Mouse (Mus musculus) gastrocnemius, postnatal 25 days (tissue): ENCODE data around the gene Ror2. TPM values are rescaled to one million over a fixed set of nuclear protein-coding genes. Genes with fewer than 3 reads are reported as not detected.

Experiments
- DNase-seq: peaks from one replicate; pipeline ENCODE4 v3.0.0; 2022
- total RNA-seq, 2 experiments: library from RNA; stranded (reverse); gene quantifications; 1 replicate in 1 of 2; 2 replicates in 1 of 2; pipeline ENCODE4 v1.2.3; 2021

The Ror2 gene
- total RNA-seq, 2 experiments from 2014 or later: 0.83 to 0.90 TPM

GRCm38 (mm10) chr13:53125627-53126026 lies 160.3 kb downstream of the Ror2 start:
- DNase-seq: no peak

DNA sequence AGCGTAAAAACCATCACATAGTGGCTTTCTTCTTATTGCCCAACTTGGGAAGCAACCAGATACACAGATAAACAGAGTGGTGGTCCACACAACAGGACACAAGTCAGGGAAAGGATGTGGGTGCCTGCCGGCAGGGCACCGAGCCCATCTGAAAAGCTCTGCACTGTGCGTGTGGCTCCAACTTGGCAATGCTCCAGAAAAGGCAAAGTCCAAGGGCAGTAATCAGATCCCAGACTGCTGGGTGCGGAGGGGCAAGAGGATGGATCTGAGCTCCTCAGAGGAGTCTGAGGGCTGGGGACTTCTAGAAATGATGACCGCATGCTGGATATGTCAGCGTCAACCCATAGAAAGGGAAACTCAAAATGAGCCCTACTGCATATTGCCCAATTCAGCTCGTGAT lies 163.8 kb downstream of the Ror2 start:
- DNase-seq: no peak

DNA sequence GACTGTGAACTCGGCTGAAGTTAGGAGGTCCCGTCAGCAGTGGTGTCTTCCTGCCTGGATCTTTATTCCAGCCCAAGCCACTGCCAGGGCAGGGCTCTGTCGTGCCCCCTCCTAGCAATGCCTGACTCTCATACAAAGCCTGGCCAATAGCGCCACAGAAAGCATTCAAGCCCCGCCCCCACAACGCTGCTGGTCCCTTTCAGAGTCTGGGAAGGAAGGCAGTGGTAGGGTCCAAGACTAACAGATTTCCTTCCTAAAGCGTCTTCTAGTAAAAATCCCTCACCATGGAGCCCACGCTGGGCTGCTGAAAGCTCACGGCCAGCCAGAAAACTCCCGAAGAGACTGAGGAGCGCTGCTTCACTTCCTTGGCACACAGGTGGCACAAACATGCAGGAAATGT lies 165.0 kb downstream of the Ror2 start:
- no peak for DNase-seq

DNA sequence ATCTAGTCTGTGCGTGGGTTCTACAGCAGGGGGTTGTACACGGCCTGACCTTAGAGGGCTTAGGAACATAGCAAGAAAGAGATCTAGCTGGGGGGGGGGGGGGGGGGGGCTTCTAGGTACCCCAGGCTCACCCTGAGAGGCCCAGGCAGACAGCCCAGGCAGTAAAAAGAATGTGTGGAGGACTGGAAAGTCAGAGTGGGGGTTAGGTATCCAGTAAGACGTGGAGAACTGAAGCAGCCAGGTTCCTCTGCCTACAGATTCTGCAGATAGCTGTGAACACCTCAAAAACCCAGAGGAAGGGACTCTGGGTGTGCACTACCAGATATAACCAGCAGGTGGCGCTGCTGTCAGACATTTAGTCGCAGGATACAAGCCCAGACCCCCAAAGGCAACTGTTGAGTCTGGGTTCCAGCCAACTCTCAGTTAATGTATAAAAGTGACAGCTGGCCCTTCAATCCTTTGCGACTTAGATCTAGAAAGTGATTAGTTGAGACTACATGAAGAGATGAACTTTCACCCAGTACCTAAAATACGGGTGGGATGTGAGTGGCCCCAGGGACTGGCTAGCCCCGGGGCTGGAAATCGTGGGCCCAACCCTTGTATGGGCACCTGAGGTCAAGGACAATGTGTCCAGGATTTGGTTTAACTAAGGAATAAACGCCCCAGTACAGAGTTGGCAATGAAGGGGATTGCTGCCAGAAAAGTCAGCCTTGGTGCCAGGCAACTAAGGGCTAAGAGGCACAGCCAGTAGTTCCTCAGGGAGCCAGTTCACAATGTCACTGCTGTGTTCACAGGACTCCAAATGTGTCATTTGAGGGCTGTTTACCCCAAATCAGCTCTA lies 166.1 kb downstream of the Ror2 start:
- DNase-seq: peak; percentile 32

GRCm38 (mm10) chr13:53118398-53118797 lies 167.5 kb downstream of the Ror2 start:
- DNase-seq: no peak

DNA sequence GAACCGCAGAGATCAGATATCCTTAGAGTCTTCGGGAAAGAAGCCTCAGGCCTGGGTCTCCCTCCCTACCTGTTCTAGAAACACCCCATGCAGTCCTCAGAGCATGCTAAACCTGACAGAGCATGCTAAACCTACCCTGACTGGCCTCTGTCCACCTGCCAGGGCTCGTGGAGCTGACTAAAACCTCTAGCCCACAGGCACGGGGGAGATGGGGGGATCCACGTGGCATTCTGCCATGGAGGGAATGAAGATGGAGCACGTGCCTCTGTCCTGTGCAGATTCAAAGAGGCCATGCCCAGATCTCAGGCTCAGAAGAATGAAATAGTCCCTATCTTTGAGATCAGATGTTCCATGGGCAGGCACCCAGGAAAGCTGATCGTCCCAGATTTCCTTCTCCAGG lies 168.0 kb downstream of the Ror2 start:
- no peak for DNase-seq

DNA sequence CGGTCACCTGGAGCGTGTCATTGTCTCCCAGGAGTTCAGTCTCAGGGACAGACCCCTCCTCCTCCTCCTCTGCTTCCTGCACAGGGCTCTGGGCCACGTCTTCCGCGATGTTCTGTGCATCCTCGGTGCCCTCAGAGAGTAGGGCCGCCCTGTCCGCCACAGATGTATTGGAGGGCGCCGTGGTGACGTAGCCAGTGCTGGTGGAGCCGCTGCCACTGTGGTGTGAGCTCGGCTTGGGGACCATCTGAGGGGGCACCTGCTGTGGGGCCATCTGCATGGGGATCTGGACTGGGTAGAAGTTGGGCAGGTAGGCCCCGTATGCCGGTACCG lies 175.7 kb downstream of the Ror2 start:
- DNase-seq: no peak

GRCm38 (mm10) chr13:53109560-53110248 lies 176.2 kb downstream of the Ror2 start:
- peak; percentile 83 for DNase-seq

GRCm38 (mm10) chr13:53106676-53107075 lies 179.2 kb downstream of the Ror2 start:
- DNase-seq: no peak

- no peak for DNase-seq
Observed at GRCm38 (mm10) chr13:53099771-53100682, 185.9 kb downstream of the Ror2 start.

- peak; percentile 29 for DNase-seq
Observed at GRCm38 (mm10) chr13:53096615-53097014, 189.3 kb downstream of the Ror2 start.

DNA sequence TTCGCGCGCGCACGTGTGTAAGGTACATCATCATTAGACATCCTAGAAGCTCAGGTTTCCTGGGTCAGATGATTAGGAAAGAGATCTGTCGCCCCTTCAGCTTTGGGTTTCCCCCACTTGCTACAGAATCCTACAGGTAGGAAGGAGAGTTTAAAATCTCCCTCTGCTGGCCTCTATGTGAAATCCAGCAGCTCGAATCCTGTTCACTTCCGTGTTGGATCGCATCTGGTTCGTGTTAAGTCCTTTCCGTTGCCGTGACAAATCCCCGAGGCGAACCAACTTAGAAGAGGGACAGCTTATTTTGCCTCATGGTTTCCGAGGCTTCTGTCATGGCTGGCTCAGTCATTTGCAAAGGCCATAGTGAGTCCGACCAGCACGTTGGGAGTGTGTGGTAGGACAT lies 190.7 kb downstream of the Ror2 start:
- no peak for DNase-seq

DNA sequence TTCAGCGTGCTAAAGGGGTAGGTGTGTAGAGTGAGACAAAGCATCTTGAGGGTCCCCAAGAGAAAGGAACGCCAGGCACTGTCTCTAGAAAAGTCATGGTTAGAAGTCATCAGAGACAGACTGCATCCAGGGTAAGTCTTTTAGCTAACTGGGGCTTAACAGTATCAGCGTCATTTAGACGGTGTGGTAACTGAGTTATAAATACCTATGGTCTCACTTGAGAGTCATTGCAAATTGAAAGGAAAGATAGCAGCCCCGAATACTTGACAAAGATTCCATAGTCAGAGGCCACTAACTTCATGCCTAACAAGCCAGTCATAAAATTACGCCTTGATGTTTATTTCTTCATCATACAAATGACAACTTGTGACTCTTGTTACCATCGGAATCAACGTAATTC lies 191.3 kb downstream of the Ror2 start:
- DNase-seq: no peak

GRCm38 (mm10) chr13:53093407-53093806 lies 192.5 kb downstream of the Ror2 start:
- no peak for DNase-seq

GRCm38 (mm10) chr13:53086552-53087282 lies 199.2 kb downstream of the Ror2 start:
- no peak for DNase-seq

DNA sequence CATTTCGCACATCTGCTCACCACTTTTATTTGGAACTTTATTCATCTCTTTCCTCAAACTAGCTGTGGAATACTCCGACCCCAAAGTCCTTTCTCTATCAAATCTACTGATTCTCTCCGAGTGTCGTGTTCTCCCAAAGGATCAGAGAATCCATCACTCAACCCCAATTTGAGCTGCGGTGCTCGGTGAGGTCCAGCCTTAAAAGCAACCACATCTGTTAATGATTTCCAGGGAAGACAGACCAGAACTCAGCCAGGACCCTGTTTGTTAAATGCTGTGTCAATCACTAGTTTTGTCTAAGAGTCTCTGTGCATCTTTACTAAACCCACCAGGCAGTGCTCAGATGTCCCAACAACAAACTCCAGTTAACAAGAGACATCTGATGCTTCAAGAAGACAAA lies 204.1 kb downstream of the Ror2 start:
- DNase-seq: no peak

- no peak for DNase-seq
Observed at GRCm38 (mm10) chr13:53077732-53078345, 208.1 kb downstream of the Ror2 start.

- DNase-seq: no peak
Observed at GRCm38 (mm10) chr13:53075006-53075405, 210.9 kb downstream of the Ror2 start.

DNA sequence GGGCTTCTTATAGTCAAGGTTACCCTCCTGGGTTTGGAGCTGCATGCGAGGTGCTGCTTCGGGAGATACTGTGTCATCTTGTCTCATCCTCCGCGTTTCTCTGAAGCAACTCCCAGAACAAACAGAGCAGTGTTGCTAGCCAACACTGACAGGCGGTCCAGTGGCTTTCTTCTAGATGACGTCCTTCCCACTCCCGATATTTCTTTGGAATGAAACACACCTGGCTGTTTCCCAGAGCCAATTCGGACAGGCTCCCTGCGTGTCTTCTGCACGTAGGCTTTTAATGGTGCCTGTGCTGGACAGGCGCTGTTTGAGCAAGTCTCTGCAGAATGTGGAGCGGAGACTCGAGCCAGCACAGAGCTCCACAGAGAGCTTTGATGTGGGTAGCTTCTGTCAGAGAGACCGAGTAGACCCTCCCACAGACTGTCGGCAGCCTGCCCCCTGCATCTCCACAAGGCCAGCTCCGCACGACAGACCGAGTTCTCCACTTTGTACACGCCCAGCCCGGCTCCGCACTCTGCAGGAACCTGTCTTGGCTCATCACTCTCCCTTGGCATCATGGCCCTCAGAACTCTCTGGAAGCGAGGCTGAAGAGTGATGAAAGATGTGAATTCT lies 216.7 kb downstream of the Ror2 start:
- peak; percentile 26 for DNase-seq

DNA sequence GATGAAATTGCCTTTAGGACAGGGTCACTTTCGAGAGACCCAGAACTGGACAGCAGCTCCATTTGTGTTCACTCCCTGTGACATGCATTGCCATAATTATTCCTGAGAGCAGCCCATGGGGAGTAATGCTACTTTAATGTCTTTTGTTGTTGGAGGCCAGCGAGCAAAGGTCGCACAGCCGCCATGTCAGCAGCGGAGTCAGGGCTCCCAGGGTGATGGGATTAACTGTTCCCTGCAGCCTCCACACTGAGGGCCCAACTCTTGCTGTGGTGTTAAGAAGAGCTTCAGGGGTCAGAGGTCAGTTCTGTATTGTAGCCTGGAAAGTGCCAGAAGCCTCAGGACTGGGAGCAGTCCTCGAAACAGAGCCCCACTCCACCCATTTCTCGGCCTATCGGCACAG lies 217.5 kb downstream of the Ror2 start:
- DNase-seq: no peak

- DNase-seq: peak; percentile 71
Observed at GRCm38 (mm10) chr13:53067949-53068348, 218.0 kb downstream of the Ror2 start.
